Mouse (Mus musculus): ENCODE results near the gene Tspo. TPM values are rescaled to one million over a fixed set of nuclear protein-coding genes. Genes with fewer than 3 reads are reported as not detected.

Tspo gene
- total and polyA plus RNA-seq, 3 experiments, result 20.8 to 70.3 (median 42.4) TPM

GRCm38 (mm10) chr15:83553831-83554230 is 9.6 kb upstream of the Tspo start:
- no peak for DNase-seq (ENCODE audit: extremely low read depth)
- H3K79me2 ChIP-seq (replicated peaks; ENCODE audit: control insufficient read depth, extremely low read depth, insufficient read depth, poor library complexity, severe bottlenecking), result no peaks in the 10 kb centered on the region
- H3K4me1 ChIP-seq (ENCODE audit: control insufficient read depth in 1 of 2, insufficient read depth in 2 of 2), result peaks cover 0 to 16% of the 10 kb centered on the region in 2 experiments; a peak in 3 of 4 replicates
- in situ Hi-C loops (cut with MboI; ENCODE audit: low pct_ligation_motif_present, low pct_unique_long_range_greater_than_20kb, low sequenced_read_pairs), result no loop called here
- H3K36me3 ChIP-seq (replicated peaks in 1 of 2; ENCODE audit: control insufficient read depth in 1 of 2, insufficient read depth in 1 of 2, low read length in 1 of 2), result peaks cover 26 to 47% of the 10 kb centered on the region in 2 experiments
- no peak overlapping the region for H3K9ac ChIP-seq (ENCODE audit: insufficient read depth, low read depth)
- H3K4me3 ChIP-seq (replicated peaks in 1 of 3; ENCODE audit: low read depth in 2 of 3, low read length in 2 of 3, poor library complexity in 1 of 3), result no peak overlapping the region
- dilution Hi-C loops (cut with MboI; ENCODE audit: extremely low pct_ligation_motif_present, extremely low pct_unique_long_range_greater_than_20kb, low sequenced_read_pairs), result no loop called here
- TF ChIP-seq CTCF (conservative IDR thresholded peaks at IDR 0.05 in 1 of 2, IDR thresholded peaks at IDR 0.05 in 1 of 2; ENCODE audit: low read depth in 2 of 2, low read length in 2 of 2), result peak in 1 of 2 experiments; percentile 63; a peak in 3 of 4 replicates
- TF ChIP-seq EP300 (IDR thresholded peaks at IDR 0.05; ENCODE audit: low read length), result no peak
- peak; percentile 21; the same call in 1 of the 2 replicates for TF ChIP-seq SMC3 (IDR thresholded peaks at IDR 0.05; ENCODE audit: low read depth, low read length)
- TF ChIP-seq RAD21 (IDR thresholded peaks at IDR 0.05; ENCODE audit: low read depth, low read length), result peak; percentile 28
- H3K27me3 ChIP-seq (replicated peaks), result no peaks in the 10 kb centered on the region
- H3K27ac ChIP-seq (ENCODE audit: insufficient read depth, low read depth), result no peak overlapping the region
- no peak overlapping the region for H3K4me2 ChIP-seq (ENCODE audit: insufficient read depth, low read depth, poor library complexity, severe bottlenecking)
- no peaks in the 10 kb centered on the region for H3K9me3 ChIP-seq (replicated peaks; ENCODE audit: low read length)

DNA sequence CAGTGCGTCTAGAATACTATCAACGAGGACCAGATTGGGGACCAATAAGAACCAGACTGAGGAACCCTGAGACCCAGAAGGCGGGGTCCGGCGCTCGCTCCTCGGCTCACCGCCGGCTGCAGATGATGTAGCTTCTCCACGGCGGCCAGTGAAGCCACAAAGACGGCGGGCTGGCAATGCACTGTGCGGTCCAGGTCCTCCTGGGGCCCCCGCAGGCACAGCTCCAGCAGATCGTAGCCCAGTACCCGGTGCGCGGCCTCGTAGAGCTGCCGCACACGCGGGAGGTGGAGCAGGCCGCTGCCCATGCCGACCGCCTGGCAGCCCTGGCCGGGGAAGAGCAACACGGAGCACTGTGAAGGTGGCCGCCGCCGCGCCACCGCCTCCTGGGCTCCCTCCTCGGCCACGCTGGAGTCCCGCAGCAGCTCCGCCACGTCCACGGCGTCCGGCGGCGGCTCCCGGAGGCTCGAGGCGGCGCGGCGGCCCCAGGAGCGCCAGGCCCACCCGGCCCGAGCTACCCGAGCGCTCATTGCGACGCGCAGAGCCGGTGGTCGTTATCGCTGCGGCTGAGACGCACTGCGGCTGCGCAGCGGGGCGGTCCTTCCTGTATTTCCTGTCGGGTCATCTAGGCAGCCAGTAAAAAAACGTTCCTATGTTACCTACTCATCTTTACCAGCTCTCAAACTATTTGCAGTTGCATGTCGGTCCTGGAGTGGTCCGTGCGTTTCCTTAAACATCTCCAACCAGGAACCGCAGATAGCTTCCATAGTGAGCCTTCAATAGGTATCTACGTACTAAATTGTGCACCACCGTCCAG is 8.0 kb upstream of the Tspo start:
- Histone ChIP-seq H3K4me2 (ENCODE audit: insufficient read depth, low read depth, poor library complexity, severe bottlenecking) (peak overlapping the region; percentile 84), H3K9ac (ENCODE audit: insufficient read depth, low read depth) (peak overlapping the region; percentile 54), H3K27me3 (replicated peaks) (no peaks in the 10 kb centered on the region), H3K4me3 (replicated peaks in 1 of 3; ENCODE audit: low read depth in 2 of 3, low read length in 2 of 3, poor library complexity in 1 of 3) (peak overlapping the region; percentile 57 to 91 (median 78)), H3K9me3 (replicated peaks; ENCODE audit: low read length) (no peaks in the 10 kb centered on the region), H3K27ac (ENCODE audit: insufficient read depth, low read depth) (peak overlapping the region; percentile 49), H3K79me2 (replicated peaks; ENCODE audit: control insufficient read depth, extremely low read depth, insufficient read depth, poor library complexity, severe bottlenecking) (no peaks in the 10 kb centered on the region), H3K36me3 (replicated peaks in 1 of 2; ENCODE audit: control insufficient read depth in 1 of 2, insufficient read depth in 1 of 2, low read length in 1 of 2) (peaks cover 12 to 31% of the 10 kb centered on the region in 2 experiments), H3K4me1 (ENCODE audit: control insufficient read depth in 1 of 2, insufficient read depth in 2 of 2) (peaks cover 0 to 16% of the 10 kb centered on the region in 2 experiments; a peak in 3 of 4 replicates)
- dilution Hi-C loops (cut with MboI; ENCODE audit: extremely low pct_ligation_motif_present, extremely low pct_unique_long_range_greater_than_20kb, low sequenced_read_pairs) (no loop called here), in situ Hi-C loops (cut with MboI; ENCODE audit: low pct_ligation_motif_present, low pct_unique_long_range_greater_than_20kb, low sequenced_read_pairs) (no loop called here)
- peak; percentile 86 for DNase-seq (ENCODE audit: extremely low read depth)
- TF ChIP-seq SMC3 (IDR thresholded peaks at IDR 0.05; ENCODE audit: low read depth, low read length) (0 out of 2 replicates have a peak, but pooled peaks have one; percentile 2), NELFE (IDR thresholded peaks at IDR 0.05; ENCODE audit: low read depth, low read length) (peak; percentile 96), SIN3A (IDR thresholded peaks at IDR 0.05; ENCODE audit: low read length) (peak; percentile 73; the same call in 1 of the 2 replicates), ZC3H11A (IDR thresholded peaks at IDR 0.05; ENCODE audit: low read depth, low read length) (no peak), RCOR1 (conservative IDR thresholded peaks at IDR 0.05; ENCODE audit: low read depth, low read length) (peak; percentile 37; the same call in 1 of the 2 replicates), USF2 (conservative IDR thresholded peaks at IDR 0.05; ENCODE audit: low read depth, low read length) (no peak), ELF1 (IDR thresholded peaks at IDR 0.05; ENCODE audit: low read depth, low read length) (peak; percentile 75), BHLHE40 (IDR thresholded peaks at IDR 0.05; ENCODE audit: low read depth, low read length) (0 out of 2 replicates have a peak, but pooled peaks have one; percentile 15), TBP (conservative IDR thresholded peaks at IDR 0.05; ENCODE audit: low read depth, low read length) (peak; percentile 95), NRF1 (IDR thresholded peaks at IDR 0.05; ENCODE audit: low read depth, low read length) (peak; percentile 96), POLR2AphosphoS2 (IDR thresholded peaks at IDR 0.05; ENCODE audit: low read depth, low read length) (peak; percentile 54; the same call in 1 of the 2 replicates), RAD21 (IDR thresholded peaks at IDR 0.05; ENCODE audit: low read depth, low read length) (no peak), HCFC1 (IDR thresholded peaks at IDR 0.05; ENCODE audit: low read depth, low read length) (peak; percentile 86), POLR2A (IDR thresholded peaks at IDR 0.05; ENCODE audit: low read depth, low read length) (peak; percentile 96), MXI1 (IDR thresholded peaks at IDR 0.05; ENCODE audit: low read depth, low read length) (peak; percentile 29; the same call in 1 of the 2 replicates), IRF4 (IDR thresholded peaks at IDR 0.05; ENCODE audit: low read depth, low read length) (peak; percentile 59), KAT2A (IDR thresholded peaks at IDR 0.05; ENCODE audit: insufficient replicate concordance, low read length) (peak; percentile 75; the same call in 1 of the 2 replicates), MAZ (IDR thresholded peaks at IDR 0.05; ENCODE audit: low read depth, low read length) (no peak), MAFK (IDR thresholded peaks at IDR 0.05; ENCODE audit: insufficient replicate concordance, low read length) (no peak), ETS1 (conservative IDR thresholded peaks at IDR 0.05; ENCODE audit: low read depth, low read length) (no peak), TCF12 (IDR thresholded peaks at IDR 0.05; ENCODE audit: low read depth, low read length) (peak; percentile 93), MYC (IDR thresholded peaks at IDR 0.05; ENCODE audit: low read depth, low read length) (peak; percentile 75), ZNF384 (IDR thresholded peaks at IDR 0.05; ENCODE audit: low read depth, low read length) (peak; percentile 69), CHD1 (IDR thresholded peaks at IDR 0.05; ENCODE audit: low read depth, low read length) (no peak), ZKSCAN1 (IDR thresholded peaks at IDR 0.05; ENCODE audit: borderline replicate concordance, low read depth, low read length) (no peak), MAX (IDR thresholded peaks at IDR 0.05; ENCODE audit: low read length) (0 out of 2 replicates have a peak, but pooled peaks have one; percentile 55), E2F4 (IDR thresholded peaks at IDR 0.05; ENCODE audit: insufficient replicate concordance, low read depth, low read length) (no peak), CHD2 (IDR thresholded peaks at IDR 0.05; ENCODE audit: low read length) (peak; percentile 41; the same call in 1 of the 2 replicates)
